Mouse (Mus musculus) heart, adult 9 months (tissue): ENCODE data around the gene Tmpo.

Experiments
- DNase-seq, 2 experiments: peaks; one replicate each; pipeline ENCODE4 v3.0.0; 2022; ENCODE audit warnings: low spot score in 2 of 2

Tmpo gene

GRCm38 (mm10) chr10:91180761-91181460 is at the start of gene Tmpo:
Gene Tmpo (minus strand): TSS chr10:91181315.
- no peak for DNase-seq

GRCm38 (mm10) chr10:91230400-91230799 is 49.3 kb upstream of the Tmpo start:
- DNase-seq: peak; percentile 73 to 78

- DNase-seq: peak in 1 of 2 experiments; percentile 19
These were observed 48.4 kb upstream of the Tmpo start for GRCm38 (mm10) chr10:91229518-91229961.

GRCm38 (mm10) chr10:91228924-91229517 is 47.9 kb upstream of the Tmpo start:
- no peak for DNase-seq

- DNase-seq: no peak
These were observed 45.9 kb upstream of the Tmpo start for GRCm38 (mm10) chr10:91227034-91227433.

- peak in 1 of 2 experiments; percentile 34 for DNase-seq
These were observed 41.5 kb upstream of the Tmpo start for GRCm38 (mm10) chr10:91222398-91223236.

GRCm38 (mm10) chr10:91208899-91209667 is 28.0 kb upstream of the Tmpo start:
- DNase-seq: no peak

GRCm38 (mm10) chr10:91208461-91208860 is 27.3 kb upstream of the Tmpo start:
- DNase-seq: peak; percentile 18 to 23

GRCm38 (mm10) chr10:91207275-91207674 is 26.2 kb upstream of the Tmpo start:
- DNase-seq: no peak

GRCm38 (mm10) chr10:91205632-91206031 is 24.5 kb upstream of the Tmpo start:
- DNase-seq: no peak

- DNase-seq: no peak
These were observed 19.5 kb upstream of the Tmpo start for GRCm38 (mm10) chr10:91200581-91200980.

GRCm38 (mm10) chr10:91199238-91199780 is 18.2 kb upstream of the Tmpo start:
- DNase-seq: no peak

GRCm38 (mm10) chr10:91197704-91198103 is 16.6 kb upstream of the Tmpo start:
- DNase-seq: no peak

- DNase-seq: no peak
These were observed 15.7 kb upstream of the Tmpo start for GRCm38 (mm10) chr10:91196778-91197177.

- DNase-seq: no peak
These were observed 14.6 kb upstream of the Tmpo start for GRCm38 (mm10) chr10:91195680-91196079.

- no peak for DNase-seq
These were observed 14.0 kb upstream of the Tmpo start for GRCm38 (mm10) chr10:91195091-91195490.

- no peak for DNase-seq
These were observed 10.7 kb upstream of the Tmpo start for GRCm38 (mm10) chr10:91191851-91192250.

GRCm38 (mm10) chr10:91189476-91189875 is 8.4 kb upstream of the Tmpo start:
- DNase-seq: no peak

- DNase-seq: no peak
These were observed 7.7 kb upstream of the Tmpo start for GRCm38 (mm10) chr10:91188684-91189287.

- peak; percentile 79 to 90 for DNase-seq
These were observed 6.8 kb upstream of the Tmpo start for GRCm38 (mm10) chr10:91187872-91188271.

- DNase-seq: no peak
These were observed 6.2 kb upstream of the Tmpo start for GRCm38 (mm10) chr10:91187349-91187748.
